Mouse (Mus musculus) MEL (cell line): ENCODE results near the gene Spats1.

ENCODE experiments used
- CHD2 ChIP-seq: IDR thresholded peaks from 2 replicates; pipeline ENCODE4 v1.6.1; 2011; ENCODE audit warnings: low read length, improper control_type of control experiment
- CTCF ChIP-seq, 3 experiments: IDR thresholded peaks in 2 of 3; conservative IDR thresholded peaks in 1 of 3; 2 replicates each; pipeline ENCODE4 v1.5.1; 2011 to 2012; ENCODE audit warnings: low read length in 3 of 3, low read depth in 2 of 3, mild to moderate bottlenecking in 2 of 3, improper control_type of control experiment in 1 of 3, inconsistent platforms in 1 of 3, mixed read lengths in 1 of 3, moderate library complexity in 1 of 3; ENCODE audit not compliant: control insufficient read depth in 1 of 3, insufficient read depth in 1 of 3, poor library complexity in 1 of 3, severe bottlenecking in 1 of 3
- E2F4 ChIP-seq: IDR thresholded peaks from 2 replicates; pipeline ENCODE4 v1.6.1; 2011; ENCODE audit warnings: low read depth, low read length, improper control_type of control experiment, borderline replicate concordance
- EP300 ChIP-seq, 2 experiments: IDR thresholded peaks; 2 replicates each; pipeline ENCODE4 v1.6.1; 2011; ENCODE audit warnings: improper control_type of control experiment in 2 of 2, low read length in 2 of 2, low read depth in 1 of 2, mild to moderate bottlenecking in 1 of 2
- ETS1 ChIP-seq: IDR thresholded peaks from 2 replicates; pipeline ENCODE4 v1.6.1; 2012; ENCODE audit warnings: low read depth, mild to moderate bottlenecking, inconsistent platforms, low read length, improper control_type of control experiment, moderate library complexity
- GATA1 ChIP-seq: IDR thresholded peaks from 2 replicates; pipeline ENCODE4 v1.6.1; 2011; ENCODE audit warnings: low read depth, low read length, improper control_type of control experiment
- MAZ ChIP-seq: IDR thresholded peaks from 2 replicates; pipeline ENCODE4 v1.6.1; 2012; ENCODE audit warnings: low read depth, mild to moderate bottlenecking, inconsistent platforms, low read length, improper control_type of control experiment
- MXI1 ChIP-seq: IDR thresholded peaks from 2 replicates; pipeline ENCODE4 v1.6.1; 2011; ENCODE audit warnings: mild to moderate bottlenecking, low read depth, low read length, improper control_type of control experiment
- RCOR1 ChIP-seq: IDR thresholded peaks from 2 replicates; pipeline ENCODE4 v1.6.1; 2012; ENCODE audit warnings: low read depth, mild to moderate bottlenecking, inconsistent platforms, low read length, improper control_type of control experiment
- SIN3A ChIP-seq: IDR thresholded peaks from 2 replicates; pipeline ENCODE4 v1.6.1; 2012; ENCODE audit warnings: low read length, improper control_type of control experiment, inconsistent platforms
- USF2 ChIP-seq, 2 experiments: IDR thresholded peaks; 2 replicates each; pipeline ENCODE4 v1.6.1; 2011 to 2012; ENCODE audit warnings: improper control_type of control experiment in 2 of 2, low read length in 2 of 2, borderline replicate concordance in 1 of 2, inconsistent platforms in 1 of 2, low read depth in 1 of 2, mild to moderate bottlenecking in 1 of 2; ENCODE audit not compliant: insufficient read depth in 1 of 2
- ZC3H11A ChIP-seq: IDR thresholded peaks from 2 replicates; pipeline ENCODE4 v1.6.1; 2012; ENCODE audit warnings: low read depth, mild to moderate bottlenecking, inconsistent platforms, low read length, improper control_type of control experiment

GRCm38 (mm10) chr17:45511757-45512156 lies 36.5 kb upstream of the Spats1 start:
- TF ChIP-seq GATA1, result no peak
- no peak for TF ChIP-seq E2F4
- no peak for TF ChIP-seq SIN3A
- TF ChIP-seq RCOR1, result no peak
- TF ChIP-seq MAZ, result no peak
- TF ChIP-seq ETS1, result no peak
- TF ChIP-seq EP300 (IDR thresholded peaks at IDR 0.05; ENCODE audit: low read depth in 1 of 2, low read length in 2 of 2), result no peak
- no peak for TF ChIP-seq MXI1
- TF ChIP-seq CTCF (IDR thresholded peaks at IDR 0.05 in 2 of 3, conservative IDR thresholded peaks at IDR 0.05 in 1 of 3; ENCODE audit: control insufficient read depth in 1 of 3, insufficient read depth in 1 of 3, low read depth in 2 of 3, low read length in 3 of 3, poor library complexity in 1 of 3, severe bottlenecking in 1 of 3), result no peak
- TF ChIP-seq ZC3H11A, result no peak
- no peak for TF ChIP-seq CHD2
- TF ChIP-seq USF2 (IDR thresholded peaks at IDR 0.05; ENCODE audit: borderline replicate concordance in 1 of 2, insufficient read depth in 1 of 2, low read depth in 1 of 2, low read length in 2 of 2), result no peak
